ENCODE assay signal across 19 mouse cellular contexts in genomic region chr17:62672068-62672467, GRCm38 (mm10).
A peak's percentile ranks its signal among the peaks of the same experiment; 100 is the strongest.
DNase-seq lines count a peak whose midpoint lies in the region; TF ChIP-seq lines count a peak whose summit lies in the region.
"Had no signal": no experiment of that assay in that cellular context is flagged by ENCODE, and none has a peak within 500 bp of the region (broad histone marks: within the 10 kb centered on the region; RNA-seq: fewer than 3 reads in every experiment).

No protein-coding gene starts in this region.

- no peak overlapping the region for H3K27ac ChIP-seq in gastrocnemius, adult 2 months
- H3K27ac ChIP-seq in embryonic fibroblast, embryonic 13.5 days (ENCODE audit: insufficient read depth, low read length), result peak overlapping the region; percentile 4; the same call in 1 of the 2 replicates
- H3K27ac ChIP-seq: embryonic facial prominence, embryonic 10.5 days; embryonic facial prominence, embryonic 12.5 days; forebrain, embryonic 10.5 days; forebrain, embryonic 12.5 days had no signal

- TF ChIP-seq CTCF in gastrocnemius, adult 2 months (IDR thresholded peaks at IDR 0.05), result no peak
- no peak for TF ChIP-seq CTCF in embryonic fibroblast, embryonic 13.5 days (IDR thresholded peaks at IDR 0.05; ENCODE audit: borderline replicate concordance, insufficient read depth, low read length)

- H3K4me3 ChIP-seq in gastrocnemius, adult 2 months, result no peak overlapping the region
- H3K4me3 ChIP-seq in embryonic fibroblast, embryonic 13.5 days (ENCODE audit: insufficient read depth, low read length), result no peak overlapping the region
- H3K4me3 ChIP-seq: embryonic facial prominence, embryonic 10.5 days; embryonic facial prominence, embryonic 12.5 days; erythroblast, embryonic 14.5 days; forebrain, embryonic 10.5 days; forebrain, embryonic 12.5 days had no signal

- peaks cover 12% of the 10 kb centered on the region for H3K4me1 ChIP-seq in embryonic fibroblast, embryonic 13.5 days (ENCODE audit: control insufficient read depth, insufficient read depth, low read length)

- TF ChIP-seq POLR2A in embryonic fibroblast, embryonic 13.5 days (IDR thresholded peaks at IDR 0.05; ENCODE audit: low read depth, low read length), result no peak

- intact Hi-C loops in gastrocnemius, adult 2 months (cut with DNase I), result no loop called here

- peak; percentile 44 for DNase-seq in gastrocnemius, adult 2 months
- no peak for DNase-seq in gastrocnemius, postnatal 25 days
- peak; percentile 46 for DNase-seq in urinary bladder, postnatal 14 days (ENCODE audit: low spot score)
- no peak for DNase-seq in urinary bladder, postnatal 4 days (ENCODE audit: low spot score in 2 of 2)
- no peak for DNase-seq in spleen, postnatal 14 days (ENCODE audit: low spot score in 2 of 2)
- DNase-seq: adrenal gland, adult 8-10 months; adrenal gland, postnatal 14 days; adrenal gland, postnatal 36 days; cerebellum, adult 11-12 months; cerebellum, adult 2 months; cerebellum, adult 9-10 months; cerebellum, postnatal 10 days; cerebellum, postnatal 25 days had no signal

Comparison
In these comparisons a context has a peak if more than half of its experiments do, and no peak if none do; other contexts are left out.
1. DNase-seq: peak in gastrocnemius, adult 2 months (single experiment) and urinary bladder, postnatal 14 days (single experiment); none in gastrocnemius, postnatal 25 days (single experiment), urinary bladder, postnatal 4 days (0 of 2) and spleen, postnatal 14 days (0 of 2).